28 mouse cellular contexts compared by ENCODE assay signal in genomic region chr9:30913429-30913828, GRCm38 (mm10). TPM values are rescaled to one million over a fixed set of nuclear protein-coding genes. Genes with fewer than 3 reads are reported as not detected.
DNase-seq lines count a peak whose midpoint lies in the region; ATAC-seq and TF ChIP-seq lines count a peak whose summit lies in the region.
"Had no signal": no experiment of that assay in that cellular context is flagged by ENCODE, and none has a peak within 500 bp of the region (broad histone marks: within the 10 kb centered on the region; RNA-seq: fewer than 3 reads in every experiment).

No protein-coding gene starts in this region.

- H3K4me2 ChIP-seq in intestine, postnatal 0 days (replicated peaks; ENCODE audit: low read depth) = no peak overlapping the region
- H3K4me2 ChIP-seq in intestine, embryonic 15.5 days (replicated peaks) = no peak overlapping the region
- H3K4me2 ChIP-seq in kidney, embryonic 16.5 days (replicated peaks; ENCODE audit: low read depth, low read length) = no peak overlapping the region
- H3K4me2 ChIP-seq: forebrain, embryonic 13.5 days; heart, embryonic 12.5 days; heart, embryonic 15.5 days; hindbrain, embryonic 13.5 days had no signal

- no peak overlapping the region for H3K27ac ChIP-seq in intestine, postnatal 0 days (ENCODE audit: low read depth, low read length)
- H3K27ac ChIP-seq in intestine, embryonic 15.5 days = no peak overlapping the region
- no peak overlapping the region for H3K27ac ChIP-seq in kidney, embryonic 16.5 days (ENCODE audit: low read length)
- H3K27ac ChIP-seq: forebrain, embryonic 10.5 days; forebrain, embryonic 13.5 days; heart, embryonic 15.5 days; hindbrain, embryonic 10.5 days; hindbrain, embryonic 13.5 days had no signal

- WGBS in intestine, postnatal 0 days = 48% methylated on average over 3 of the region's 3 CpGs
- 50% methylated on average over 3 of the region's 3 CpGs for WGBS in intestine, embryonic 15.5 days
- WGBS in kidney, embryonic 16.5 days = 44% methylated on average over 3 of the region's 3 CpGs

- no peak overlapping the region for H3K4me3 ChIP-seq in intestine, postnatal 0 days (ENCODE audit: low read depth, low read length)
- no peak overlapping the region for H3K4me3 ChIP-seq in intestine, embryonic 15.5 days (replicated peaks)
- H3K4me3 ChIP-seq in kidney, embryonic 16.5 days (ENCODE audit: low read length) = no peak overlapping the region
- H3K4me3 ChIP-seq: forebrain, embryonic 10.5 days; forebrain, embryonic 13.5 days; heart, embryonic 12.5 days; heart, embryonic 15.5 days; hindbrain, embryonic 10.5 days; hindbrain, embryonic 13.5 days had no signal

- DNase-seq in kidney, adult 9 months = peak; percentile 87
- DNase-seq in kidney, postnatal 10 days = no peak
- DNase-seq in kidney, postnatal 14 days = peak; percentile 67
- no peak for DNase-seq in adrenal gland, postnatal 36 days
- DNase-seq in lung, adult 18-20 months = no peak
- DNase-seq: adrenal gland, postnatal 25 days; B cell, adult 2 months; cerebellum, adult 18-20 months; cerebellum, adult 9-10 months; cerebellum, postnatal 14 days; gastrocnemius, postnatal 10 days; heart, adult 18-20 months; heart, postnatal 10 days; heart, postnatal 36 days had no signal

- no peaks in the 10 kb centered on the region for H3K4me1 ChIP-seq in intestine, postnatal 0 days (replicated peaks; ENCODE audit: control insufficient read depth, insufficient read depth, low read length)
- H3K4me1 ChIP-seq in intestine, embryonic 15.5 days (replicated peaks) = no peaks in the 10 kb centered on the region
- no peaks in the 10 kb centered on the region for H3K4me1 ChIP-seq in kidney, embryonic 16.5 days (ENCODE audit: insufficient read depth, low read length)

- no peaks in the 10 kb centered on the region for H3K36me3 ChIP-seq in intestine, postnatal 0 days (ENCODE audit: control insufficient read depth, insufficient read depth)
- no peaks in the 10 kb centered on the region for H3K36me3 ChIP-seq in intestine, embryonic 15.5 days
- no peaks in the 10 kb centered on the region for H3K36me3 ChIP-seq in kidney, embryonic 16.5 days (ENCODE audit: insufficient read depth, low read length)
- H3K36me3 ChIP-seq: G1E; heart, embryonic 15.5 days; hindbrain, embryonic 10.5 days; hindbrain, embryonic 13.5 days had no signal

- TF ChIP-seq CTCF in intestine, postnatal 0 days (IDR thresholded peaks at IDR 0.05; ENCODE audit: low read depth) = no peak

- no peaks in the 10 kb centered on the region for H3K9me3 ChIP-seq in intestine, postnatal 0 days (ENCODE audit: control insufficient read depth)
- H3K9me3 ChIP-seq in intestine, embryonic 15.5 days = no peaks in the 10 kb centered on the region
- H3K9me3 ChIP-seq in kidney, embryonic 16.5 days (ENCODE audit: low read length) = no peaks in the 10 kb centered on the region
- H3K9me3 ChIP-seq: forebrain, embryonic 10.5 days; forebrain, embryonic 13.5 days; G1E; heart, embryonic 12.5 days; heart, embryonic 15.5 days; hindbrain, embryonic 10.5 days; hindbrain, embryonic 13.5 days had no signal

- H3K9ac ChIP-seq in intestine, postnatal 0 days (ENCODE audit: low read depth, low read length) = no peak overlapping the region
- H3K9ac ChIP-seq in intestine, embryonic 15.5 days = no peak overlapping the region
- no peak overlapping the region for H3K9ac ChIP-seq in kidney, embryonic 16.5 days (replicated peaks; ENCODE audit: low read length)
- H3K9ac ChIP-seq: forebrain, embryonic 13.5 days; heart, embryonic 12.5 days; heart, embryonic 15.5 days; hindbrain, embryonic 13.5 days had no signal

- peak; percentile 43; the same call in 1 of the 2 replicates for ATAC-seq in intestine, postnatal 0 days
- no peak for ATAC-seq in intestine, embryonic 15.5 days
- peak; percentile 73 for ATAC-seq in kidney, embryonic 16.5 days (ENCODE audit: low FRiP score, low TSS enrichment)
- ATAC-seq: forebrain, embryonic 13.5 days; forebrain, embryonic 16.5 days; hindbrain, embryonic 16.5 days; Patski had no signal

- no peaks in the 10 kb centered on the region for H3K27me3 ChIP-seq in intestine, postnatal 0 days (replicated peaks; ENCODE audit: control insufficient read depth, insufficient read depth, low read length)
- H3K27me3 ChIP-seq in intestine, embryonic 15.5 days (replicated peaks) = no peaks in the 10 kb centered on the region
- no peaks in the 10 kb centered on the region for H3K27me3 ChIP-seq in kidney, embryonic 16.5 days (ENCODE audit: insufficient read depth, low read length)
- H3K27me3 ChIP-seq: CH12.LX; forebrain, embryonic 13.5 days; heart, embryonic 12.5 days; heart, embryonic 15.5 days; hindbrain, embryonic 13.5 days; Patski had no signal

RNA-seq across cellular contexts. Expression of gene Adamts15, which starts 8.8 kb away (rescaled TPM):
- polyA plus RNA-seq in intestine, postnatal 0 days (2015; fragmentation: Nextera tagmentation; extraction: Ambion mirVana) = 0.91 and 0.95 TPM in 2 replicates
- polyA plus RNA-seq in intestine, embryonic 15.5 days (2015; fragmentation: Nextera tagmentation; extraction: Ambion mirVana) = 5.9 and 6.2 TPM in 2 replicates
- 9.2 and 9.8 TPM in 2 replicates for polyA plus RNA-seq in kidney, embryonic 16.5 days (2015; fragmentation: Nextera tagmentation; extraction: Ambion mirVana)
- total RNA-seq in adrenal gland, postnatal 36 days (2021) = 1 to 10 TPM; 4.3 to 8.8 TPM
- total RNA-seq: CH12.LX had no signal
- polyA plus RNA-seq: G1E had no signal

RNA-seq across cellular contexts. Expression of gene Adamts8, which starts 28.9 kb away (rescaled TPM):
- polyA plus RNA-seq in intestine, postnatal 0 days (2015; fragmentation: Nextera tagmentation; extraction: Ambion mirVana) = 4.1 and 4.7 TPM in 2 replicates
- polyA plus RNA-seq in intestine, embryonic 15.5 days (2015; fragmentation: Nextera tagmentation; extraction: Ambion mirVana) = 13.5 and 14.0 TPM in 2 replicates
- polyA plus RNA-seq in kidney, embryonic 16.5 days (2015; fragmentation: Nextera tagmentation; extraction: Ambion mirVana) = 0.59 and 0.76 TPM in 2 replicates
- under 1 TPM; 0.07 to 0.49 TPM for total RNA-seq in adrenal gland, postnatal 36 days (2021)
- total RNA-seq: CH12.LX, G1E had no signal
- polyA plus RNA-seq: G1E, Patski had no signal

Comparison
In these comparisons a context has a peak if more than half of its experiments do, and no peak if none do; other contexts are left out.
1. DNase-seq: peak in kidney, adult 9 months (single experiment) and kidney, postnatal 14 days (single experiment); none in kidney, postnatal 10 days (single experiment), adrenal gland, postnatal 36 days (0 of 2) and lung, adult 18-20 months (0 of 2).